ENCODE assay signal across 27 mouse cellular contexts in the genomic region with DNA sequence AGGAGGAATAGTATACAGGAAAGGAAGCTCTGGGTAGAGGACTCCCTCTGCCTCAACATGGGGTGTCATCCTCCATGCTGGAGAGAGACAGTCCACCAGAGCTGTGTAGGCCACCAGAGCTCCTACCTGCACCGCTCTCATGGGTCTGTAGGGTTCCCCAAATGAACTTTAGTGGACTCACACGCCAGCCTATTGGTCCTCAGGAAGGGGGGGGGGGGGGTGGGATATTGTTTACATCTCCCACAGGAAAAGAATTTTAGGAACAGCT. TPM values are rescaled to one million over a fixed set of nuclear protein-coding genes. Genes with fewer than 3 reads are reported as not detected.
A peak's percentile ranks its signal among the peaks of the same experiment; 100 is the strongest.
DNase-seq lines count a peak whose midpoint lies in the region; ATAC-seq lines count a peak whose summit lies in the region.
"Had no signal": no experiment of that assay in that cellular context is flagged by ENCODE, and none has a peak within 500 bp of the region (broad histone marks: within the 10 kb centered on the region; RNA-seq: fewer than 3 reads in every experiment).

No protein-coding gene starts in this region.

- no peak overlapping the region for H3K9ac ChIP-seq in forebrain, embryonic 11.5 days (ENCODE audit: low read length)
- H3K9ac ChIP-seq in hindbrain, embryonic 12.5 days: no peak overlapping the region
- H3K9ac ChIP-seq in lung, embryonic 15.5 days: no peak overlapping the region
- H3K9ac ChIP-seq: heart, embryonic 13.5 days; limb, embryonic 12.5 days; liver, embryonic 14.5 days; lung, embryonic 14.5 days had no signal

- no peak for DNase-seq in forebrain, embryonic 11.5 days (ENCODE audit: low spot score)
- no peak for DNase-seq in forebrain, embryonic 10.5 days (ENCODE audit: extremely low spot score, low spot score)
- DNase-seq in hindbrain, embryonic 10.5 days (ENCODE audit: low spot score): no peak
- no peak for DNase-seq in lung, postnatal 10 days
- DNase-seq in layer of hippocampus, postnatal 10 days (ENCODE audit: low spot score in 2 of 2): no peak
- DNase-seq: adrenal gland, adult 8-10 months; cerebellum, adult 11-12 months; gastrocnemius, postnatal 25 days; heart, adult 2 months; kidney, postnatal 10 days; lung, embryonic 14.5 days; lung, postnatal 4 days; thymus, postnatal 14 days had no signal

- H3K4me2 ChIP-seq in forebrain, embryonic 11.5 days (ENCODE audit: low read depth, low read length, severe bottlenecking): no peak overlapping the region
- no peak overlapping the region for H3K4me2 ChIP-seq in hindbrain, embryonic 12.5 days (replicated peaks)
- no peak overlapping the region for H3K4me2 ChIP-seq in lung, embryonic 15.5 days
- H3K4me2 ChIP-seq: heart, embryonic 13.5 days; limb, embryonic 12.5 days; lung, embryonic 14.5 days had no signal

- no peaks in the 10 kb centered on the region for H3K36me3 ChIP-seq in forebrain, embryonic 11.5 days (ENCODE audit: control insufficient read depth, insufficient read depth, low read length)
- no peaks in the 10 kb centered on the region for H3K36me3 ChIP-seq in forebrain, embryonic 10.5 days (replicated peaks)
- H3K36me3 ChIP-seq in hindbrain, embryonic 12.5 days: no peaks in the 10 kb centered on the region
- no peaks in the 10 kb centered on the region for H3K36me3 ChIP-seq in hindbrain, embryonic 10.5 days
- no peaks in the 10 kb centered on the region for H3K36me3 ChIP-seq in lung, embryonic 15.5 days
- H3K36me3 ChIP-seq: heart, embryonic 13.5 days; limb, embryonic 12.5 days had no signal

- H3K4me3 ChIP-seq in forebrain, embryonic 11.5 days (ENCODE audit: low read depth, low read length): no peak overlapping the region
- no peak overlapping the region for H3K4me3 ChIP-seq in forebrain, embryonic 10.5 days
- H3K4me3 ChIP-seq in hindbrain, embryonic 12.5 days: no peak overlapping the region
- no peak overlapping the region for H3K4me3 ChIP-seq in hindbrain, embryonic 10.5 days
- H3K4me3 ChIP-seq in lung, embryonic 15.5 days: no peak overlapping the region
- H3K4me3 ChIP-seq: heart, adult 2 months; heart, embryonic 13.5 days; limb, embryonic 12.5 days had no signal

- no peak overlapping the region for H3K27ac ChIP-seq in forebrain, embryonic 11.5 days (ENCODE audit: low read depth, low read length)
- H3K27ac ChIP-seq in forebrain, embryonic 10.5 days: no peak overlapping the region
- H3K27ac ChIP-seq in hindbrain, embryonic 12.5 days: no peak overlapping the region
- H3K27ac ChIP-seq in hindbrain, embryonic 10.5 days: no peak overlapping the region
- no peak overlapping the region for H3K27ac ChIP-seq in lung, embryonic 15.5 days
- H3K27ac ChIP-seq: heart, adult 2 months; heart, embryonic 13.5 days; limb, embryonic 12.5 days; liver, embryonic 14.5 days had no signal

- no peaks in the 10 kb centered on the region for H3K4me1 ChIP-seq in forebrain, embryonic 11.5 days (replicated peaks; ENCODE audit: control insufficient read depth, insufficient read depth, low read length)
- H3K4me1 ChIP-seq in forebrain, embryonic 10.5 days: no peaks in the 10 kb centered on the region
- H3K4me1 ChIP-seq in hindbrain, embryonic 12.5 days: no peaks in the 10 kb centered on the region
- no peaks in the 10 kb centered on the region for H3K4me1 ChIP-seq in hindbrain, embryonic 10.5 days (replicated peaks)
- no peaks in the 10 kb centered on the region for H3K4me1 ChIP-seq in lung, embryonic 15.5 days
- H3K4me1 ChIP-seq: heart, embryonic 13.5 days; limb, embryonic 12.5 days had no signal

- H3K27me3 ChIP-seq in forebrain, embryonic 11.5 days (ENCODE audit: control insufficient read depth, insufficient read depth, low read length): no peaks in the 10 kb centered on the region
- no peaks in the 10 kb centered on the region for H3K27me3 ChIP-seq in forebrain, embryonic 10.5 days (ENCODE audit: poor library complexity, severe bottlenecking)
- H3K27me3 ChIP-seq in hindbrain, embryonic 12.5 days: no peaks in the 10 kb centered on the region
- no peaks in the 10 kb centered on the region for H3K27me3 ChIP-seq in hindbrain, embryonic 10.5 days (ENCODE audit: insufficient read depth, poor library complexity, severe bottlenecking)
- no peaks in the 10 kb centered on the region for H3K27me3 ChIP-seq in lung, embryonic 15.5 days
- H3K27me3 ChIP-seq: heart, embryonic 13.5 days; limb, embryonic 12.5 days had no signal

- ATAC-seq in forebrain, embryonic 11.5 days (replicated peaks; ENCODE audit: low FRiP score): 0 out of 2 replicates have a peak, but pooled peaks have one; percentile 26
- peak; percentile 32; the same call in 1 of the 2 replicates for ATAC-seq in hindbrain, embryonic 12.5 days (ENCODE audit: low FRiP score)
- ATAC-seq in lung, embryonic 15.5 days (ENCODE audit: borderline replicate concordance, extremely low read depth, low FRiP score, low TSS enrichment): peak; percentile 52; the same call in 1 of the 2 replicates
- 0 out of 2 replicates have a peak, but pooled peaks have one; percentile 13 for ATAC-seq in granulocyte monocyte progenitor cell, adult 5-6 weeks (replicated peaks; ENCODE audit: poor library complexity, severe bottlenecking)

- H3K9me3 ChIP-seq in forebrain, embryonic 11.5 days (ENCODE audit: control insufficient read depth, low read length): no peaks in the 10 kb centered on the region
- H3K9me3 ChIP-seq in forebrain, embryonic 10.5 days: no peaks in the 10 kb centered on the region
- no peaks in the 10 kb centered on the region for H3K9me3 ChIP-seq in hindbrain, embryonic 12.5 days (replicated peaks)
- no peaks in the 10 kb centered on the region for H3K9me3 ChIP-seq in hindbrain, embryonic 10.5 days
- no peaks in the 10 kb centered on the region for H3K9me3 ChIP-seq in lung, embryonic 15.5 days
- H3K9me3 ChIP-seq: heart, embryonic 13.5 days; limb, embryonic 12.5 days had no signal

- WGBS in forebrain, embryonic 11.5 days: 89% methylated on average over 2 of the region's 2 CpGs
- 75% methylated on average over 2 of the region's 2 CpGs for WGBS in forebrain, embryonic 10.5 days
- 70% methylated on average over 2 of the region's 2 CpGs for WGBS in hindbrain, embryonic 12.5 days
- 75% methylated on average over 2 of the region's 2 CpGs for WGBS in hindbrain, embryonic 10.5 days
- WGBS in lung, embryonic 15.5 days: 67% methylated on average over 2 of the region's 2 CpGs

RNA-seq across cellular contexts. Expression of a gene that starts 23.0 kb away (rescaled TPM):
- not detected in 2 replicates for polyA plus RNA-seq in forebrain, embryonic 11.5 days (2014; fragmentation: Nextera tagmentation; extraction: Ambion mirVana)
- not detected in 2 replicates for polyA plus RNA-seq in forebrain, embryonic 10.5 days (2016; fragmentation: Nextera tagmentation; extraction: Ambion mirVana)
- polyA plus RNA-seq in hindbrain, embryonic 12.5 days (2016; fragmentation: Nextera tagmentation; extraction: Ambion mirVana): not detected in 2 replicates
- not detected in 2 replicates for polyA plus RNA-seq in hindbrain, embryonic 10.5 days (2016; fragmentation: Nextera tagmentation; extraction: Ambion mirVana)
- polyA plus RNA-seq in lung, embryonic 15.5 days (2015; fragmentation: Nextera tagmentation; extraction: Ambion mirVana): 0.15 TPM in 1 of 2 replicates, not detected in the other
- total RNA-seq in granulocyte monocyte progenitor cell, adult 5-6 weeks (2014; fragmentation: Nextera tagmentation): not detected in 2 replicates
- total RNA-seq in granulocyte monocyte progenitor cell, adult 5-6 weeks (2017): not detected in 2 replicates
- total RNA-seq in layer of hippocampus, postnatal 10 days (2021): not detected
- total RNA-seq: adrenal gland, adult 8-10 months; gastrocnemius, postnatal 25 days; heart, adult 2 months; heart, postnatal 36 days; layer of hippocampus, adult 18-20 months; layer of hippocampus, postnatal 25 days; left cerebral cortex, postnatal 10 days had no signal
- polyA plus RNA-seq: activated CD4-positive, CD25-positive, alpha-beta regulatory T cell, adult 4 months; embryonic facial prominence, embryonic 11.5 days; heart, adult 2 months; heart, embryonic 13.5 days; limb, embryonic 12.5 days; liver, embryonic 14.5 days; neural tube, embryonic 11.5 days; spleen, adult 2 months had no signal

RNA-seq across cellular contexts. Expression of a gene that starts 49.0 kb away (rescaled TPM):
- polyA plus RNA-seq in forebrain, embryonic 11.5 days (2014; fragmentation: Nextera tagmentation; extraction: Ambion mirVana): 120 and 122 TPM in 2 replicates
- polyA plus RNA-seq in forebrain, embryonic 10.5 days (2016; fragmentation: Nextera tagmentation; extraction: Ambion mirVana): 104 and 115 TPM in 2 replicates
- polyA plus RNA-seq in hindbrain, embryonic 12.5 days (2016; fragmentation: Nextera tagmentation; extraction: Ambion mirVana): 80.1 and 84.2 TPM in 2 replicates
- 110 and 126 TPM in 2 replicates for polyA plus RNA-seq in hindbrain, embryonic 10.5 days (2016; fragmentation: Nextera tagmentation; extraction: Ambion mirVana)
- polyA plus RNA-seq in lung, embryonic 15.5 days (2015; fragmentation: Nextera tagmentation; extraction: Ambion mirVana): 131 TPM in 2 replicates
- 77.3 and 83.0 TPM in 2 replicates for total RNA-seq in granulocyte monocyte progenitor cell, adult 5-6 weeks (2014; fragmentation: Nextera tagmentation)
- 114 and 119 TPM in 2 replicates for total RNA-seq in granulocyte monocyte progenitor cell, adult 5-6 weeks (2017)
- total RNA-seq in layer of hippocampus, postnatal 10 days (2021): 10 to 100 TPM; 10.5 to 10.7 TPM
